Mouse (Mus musculus): ENCODE data around the gene Olfr659.

The Olfr659 gene

GRCm38 (mm10) chr7:104666453-104666852 is at the start of gene Olfr659:
Olfr659 (plus strand) TSS chr7:104666753.
- no peak for DNase-seq (ENCODE audit: low spot score in 2 of 2)

GRCm38 (mm10) chr7:104624494-104624893 is 42.1 kb upstream of the Olfr659 start, which contains the start of gene Olfr657:
Olfr657 (plus strand) TSS chr7:104624794.
- no peak for DNase-seq (ENCODE audit: low spot score in 2 of 2)

DNA sequence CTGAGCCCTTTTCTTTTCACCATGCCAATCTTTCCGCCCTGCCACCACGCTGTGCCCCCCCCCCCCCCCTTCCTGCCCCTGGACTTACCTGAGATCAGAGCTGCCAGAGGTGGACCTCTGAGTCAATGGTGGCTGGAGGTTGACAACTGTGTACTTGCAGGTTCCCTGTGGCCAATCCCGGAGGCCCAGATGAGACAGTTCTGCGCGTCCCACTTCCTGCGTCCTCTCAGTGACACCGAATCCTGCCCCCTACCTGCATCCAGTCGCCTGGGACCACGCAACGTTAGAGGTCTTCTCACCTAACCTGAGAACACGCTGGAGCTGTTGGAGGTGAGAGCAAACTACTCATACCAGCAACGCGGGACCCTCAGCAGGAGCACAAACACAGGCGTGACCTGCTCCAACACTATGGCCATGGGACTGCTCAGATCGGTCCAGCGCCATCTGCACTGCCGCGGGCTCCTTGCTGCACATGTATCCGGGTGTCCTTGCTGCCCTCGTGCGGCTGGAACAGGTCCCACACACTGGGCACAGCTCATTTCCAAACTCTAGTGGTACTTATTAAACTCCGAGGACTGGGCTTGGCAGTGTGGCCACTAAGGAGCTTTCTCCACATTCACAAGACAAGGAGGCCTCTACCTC is 19.6 kb upstream of the Olfr659 start, which contains the start of gene Olfr658:
Gene Olfr658 (minus strand): TSS at position 465 of the 642 bp plus-strand sequence.
- peak; percentile 5 to 6 for DNase-seq (ENCODE audit: low spot score in 2 of 2)

GRCm38 (mm10) chr7:104686201-104686600 is 19.6 kb downstream of the Olfr659 start, which contains the start of gene Olfr661:
Olfr661 (plus strand) TSS chr7:104686501.
- DNase-seq (ENCODE audit: low spot score in 2 of 2), result no peak

Data from frontal cortex, postnatal 14 days (tissue).